Mouse (Mus musculus) naive thymus-derived CD4-positive, alpha-beta T cell, adult 5 months (primary cell): ENCODE measurements around the gene Cyp2a22. TPM values are rescaled to one million over a fixed set of nuclear protein-coding genes. Genes with fewer than 3 reads are reported as not detected.

Source experiments
- polyA plus RNA-seq: library from polyadenylated mRNA; unstranded; fragments of 100-300 nt; shearing (Covaris generic); gene quantifications from one replicate; pipeline ENCODE4 v1.2.1, GENCODE M21; 2017

Gene Cyp2a22
- polyA plus RNA-seq = not detected

GRCm38 (mm10) chr7:26939262-26939661, at the start of gene Cyp2a22:
Gene Cyp2a22, minus strand, starts transcription at chr7:26939384.

Other genes with a start within 250 kb of the Cyp2a22 start
- gene Cyp2b19, start 182.2 kb downstream of the Cyp2a22 start, polyA plus RNA-seq = not detected
- not detected for gene Cyp2g1, start 130.5 kb downstream of the Cyp2a22 start, polyA plus RNA-seq
- not detected for gene Cyp2a5, start 104.1 kb downstream of the Cyp2a22 start, polyA plus RNA-seq
- not detected for gene Cyp2a12, start 89.7 kb upstream of the Cyp2a22 start, polyA plus RNA-seq
- gene Cyp2f2, start 180.5 kb upstream of the Cyp2a22 start, polyA plus RNA-seq = not detected
- gene Cyp2t4, start 214.3 kb upstream of the Cyp2a22 start, polyA plus RNA-seq = not detected
- gene Egln2, start 227.4 kb upstream of the Cyp2a22 start, polyA plus RNA-seq = 68.6 TPM
- gene Rab4b, start 239.5 kb upstream of the Cyp2a22 start, polyA plus RNA-seq = 140 TPM
- gene Gm21983, start 241.7 kb upstream of the Cyp2a22 start, polyA plus RNA-seq = not detected
- 1.6 TPM for gene Mia, start 241.8 kb upstream of the Cyp2a22 start, polyA plus RNA-seq